ENCODE assay signal across 8 mouse cellular contexts in genomic region chr2:62047504-62048005, GRCm38 (mm10). TPM values are rescaled to one million over a fixed set of nuclear protein-coding genes. Genes with fewer than 3 reads are reported as not detected.
DNase-seq lines count a peak whose midpoint lies in the region; ATAC-seq lines count a peak whose summit lies in the region.

No protein-coding gene starts in this region.

- intact Hi-C loops in left cerebral cortex, postnatal 14 days (cut with DNase I), result loop anchor here (5.0 kb wide), 1 partner anchor 410 kb away; no protein-coding TSS in a partner anchor

- H3K9me3 ChIP-seq in lung, embryonic 15.5 days, result no peaks in the 10 kb centered on the region
- no peaks in the 10 kb centered on the region for H3K9me3 ChIP-seq in neural tube, embryonic 13.5 days

- no peak overlapping the region for H3K27ac ChIP-seq in lung, embryonic 15.5 days
- H3K27ac ChIP-seq in neural tube, embryonic 13.5 days (replicated peaks), result peak overlapping the region; percentile 92

- H3K36me3 ChIP-seq in lung, embryonic 15.5 days, result no peaks in the 10 kb centered on the region
- no peaks in the 10 kb centered on the region for H3K36me3 ChIP-seq in neural tube, embryonic 13.5 days

- ATAC-seq in lung, embryonic 15.5 days (ENCODE audit: borderline replicate concordance, extremely low read depth, low FRiP score, low TSS enrichment), result peak; percentile 49; the same call in 1 of the 2 replicates
- peak; percentile 42; the same call in 1 of the 2 replicates for ATAC-seq in common myeloid progenitor, adult 5-6 weeks (replicated peaks; ENCODE audit: low read depth, poor library complexity, severe bottlenecking)
- ATAC-seq in neural tube, embryonic 13.5 days (ENCODE audit: low read depth), result peak; percentile 95

- WGBS in lung, embryonic 15.5 days, result 2% methylated on average over 14 of the region's 14 CpGs
- 1% methylated on average over 14 of the region's 14 CpGs for WGBS in neural tube, embryonic 13.5 days

- peak overlapping the region; percentile 41 for H3K4me3 ChIP-seq in lung, embryonic 15.5 days
- peak overlapping the region; percentile 59 for H3K4me3 ChIP-seq in neural tube, embryonic 13.5 days

- H3K27me3 ChIP-seq in lung, embryonic 15.5 days, result 0 out of 2 replicates have a peak, but pooled peaks cover 3% of the 10 kb centered on the region
- no peaks in the 10 kb centered on the region for H3K27me3 ChIP-seq in neural tube, embryonic 13.5 days

- H3K4me1 ChIP-seq in lung, embryonic 15.5 days, result peaks cover 8% of the 10 kb centered on the region; the same call in 1 of the 2 replicates
- peaks cover 7% of the 10 kb centered on the region for H3K4me1 ChIP-seq in neural tube, embryonic 13.5 days (replicated peaks)

- H3K9ac ChIP-seq in lung, embryonic 15.5 days, result 0 out of 2 replicates have a peak overlapping the region, but pooled peaks have one; percentile 8
- peak overlapping the region; percentile 84 for H3K9ac ChIP-seq in neural tube, embryonic 13.5 days

- DNase-seq in lung, postnatal 36 days, result no peak
- peak; percentile 6 for DNase-seq in heart, postnatal 4 days
- peak; percentile 76 to 84 for DNase-seq in left cerebral cortex, postnatal 14 days (ENCODE audit: low spot score in 2 of 2)
- no peak for DNase-seq in gastrocnemius, postnatal 10 days
- no peak for DNase-seq in thymus, adult 18-20 months

- peak overlapping the region; percentile 61 for H3K4me2 ChIP-seq in lung, embryonic 15.5 days
- peak overlapping the region; percentile 65 for H3K4me2 ChIP-seq in neural tube, embryonic 13.5 days

RNA-seq across cellular contexts. Expression of gene Slc4a10, which starts 1.3 kb away (rescaled TPM):
- 0.14 TPM in 2 replicates for polyA plus RNA-seq in lung, embryonic 15.5 days (2015; fragmentation: Nextera tagmentation; extraction: Ambion mirVana)
- not detected in 2 replicates for total RNA-seq in common myeloid progenitor, adult 5-6 weeks (2017)
- under 1 TPM; 0.05 to 0.25 TPM for total RNA-seq in heart, postnatal 4 days (2021)
- total RNA-seq in left cerebral cortex, postnatal 14 days (2021), result 100 to 1,000 TPM; 191 to 198 TPM
- polyA plus RNA-seq in neural tube, embryonic 13.5 days (2015; fragmentation: Nextera tagmentation; extraction: Ambion mirVana), result 6.3 and 7.1 TPM in 2 replicates
- total RNA-seq in gastrocnemius, postnatal 10 days (2021), result under 1 TPM; 0.14 to 0.52 TPM

Comparison
In these comparisons a context has a peak if more than half of its experiments do, and no peak if none do; other contexts are left out.
1. ATAC-seq: peak in every context shown above with its lines; median percentile 95 in neural tube, embryonic 13.5 days; 49 in lung, embryonic 15.5 days; 42 in common myeloid progenitor, adult 5-6 weeks.
2. DNase-seq: peak in heart, postnatal 4 days (single experiment) and left cerebral cortex, postnatal 14 days (2 of 2); none in lung, postnatal 36 days (single experiment), gastrocnemius, postnatal 10 days (single experiment) and thymus, adult 18-20 months (0 of 2).
3. RNA of gene Slc4a10, which starts 1.3 kb away (total RNA-seq): 191 to 198 TPM in left cerebral cortex, postnatal 14 days; 0.14 to 0.52 TPM in gastrocnemius, postnatal 10 days, 0.05 to 0.25 TPM in heart, postnatal 4 days and not detected in common myeloid progenitor, adult 5-6 weeks; every median in the first group is over 100 times any median in the second.